Mouse (Mus musculus) stomach, postnatal 0 days (tissue): Measurements from ENCODE around the gene Btbd16. TPM values are rescaled to one million over a fixed set of nuclear protein-coding genes. Genes with fewer than 3 reads are reported as not detected.
A peak's percentile ranks its signal among the peaks of the same experiment; 100 is the strongest.

Experiments used
- ATAC-seq: fragments of 200-750 bp; cut with Nextera tagmentation; 2 replicates; pipeline ENCODE4 v1.8.0; 2017; ENCODE audit not compliant: low FRiP score, low TSS enrichment
- DNase-seq: peaks from one replicate; pipeline ENCODE4 v3.0.0-alpha.2; 2016; ENCODE audit warnings: low spot score
- H3K27ac ChIP-seq: fragments of 300-500 bp; sonication (generic); replicated peaks from 2 replicates; pipeline ENCODE4 v1.5.1; 2014; ENCODE audit warnings: mild to moderate bottlenecking, control low read depth
- H3K27me3 ChIP-seq: fragments of 300-500 bp; sonication (generic); 2 replicates; pipeline ENCODE4 v1.6.1; 2014; ENCODE audit warnings: low read length; ENCODE audit not compliant: control insufficient read depth, insufficient read depth
- H3K36me3 ChIP-seq: fragments of 300-500 bp; sonication (generic); 2 replicates; pipeline ENCODE4 v1.6.1; 2014; ENCODE audit warnings: low read length, mixed read lengths; ENCODE audit not compliant: control insufficient read depth, insufficient read depth
- H3K4me1 ChIP-seq: fragments of 300-500 bp; sonication (generic); replicated peaks from 2 replicates; pipeline ENCODE4 v1.6.1; 2014; ENCODE audit warnings: antibody characterized with exemption; ENCODE audit not compliant: control insufficient read depth, insufficient read depth
- H3K4me2 ChIP-seq: fragments of 300-500 bp; sonication (generic); replicated peaks from 2 replicates; pipeline ENCODE4 v1.6.1; 2014; ENCODE audit warnings: low read depth, mild to moderate bottlenecking, control low read depth, moderate library complexity
- H3K4me3 ChIP-seq: fragments of 300-500 bp; sonication (generic); 2 replicates; pipeline ENCODE4 v1.5.1; 2014; ENCODE audit warnings: low read depth, low read length, control low read depth
- H3K9ac ChIP-seq: fragments of 300-500 bp; sonication (generic); 2 replicates; pipeline ENCODE4 v1.6.1; 2014; ENCODE audit warnings: mild to moderate bottlenecking, low read length, control low read depth, mixed read lengths
- H3K9me3 ChIP-seq: fragments of 300-500 bp; sonication (generic); 2 replicates; pipeline ENCODE4 v1.6.1; 2016; ENCODE audit warnings: low read length; ENCODE audit not compliant: control insufficient read depth
- CTCF ChIP-seq: IDR thresholded peaks from 2 replicates; pipeline ENCODE4 v1.5.1; 2016; ENCODE audit warnings: antibody characterized with exemption, low read depth, mild to moderate bottlenecking, moderate library complexity
- EP300 ChIP-seq: optimal IDR thresholded peaks from 2 replicates; pipeline ENCODE3; 2016; ENCODE audit warnings: antibody characterized with exemption
- WGBS: fragments of 180-500 bp; shearing (Covaris S2); extraction: QIAGEN DNeasy Blood & Tissue Kit; methylation state at CpG from one replicate; pipeline ENCODE4 v1.1.7; 2014; 5-methylcytosine and 5-hydroxymethylcytosine counted together
- polyA plus RNA-seq: library from polyadenylated mRNA; unstranded; fragments of >200 nt; fragmentation: Nextera tagmentation; extraction: Ambion mirVana; gene quantifications from 2 replicates; pipeline ENCODE4 v1.2.1, GENCODE M21; 2015

The Btbd16 gene
- polyA plus RNA-seq, 1 experiment from 2014 or later = 0.05 TPM

DNA sequence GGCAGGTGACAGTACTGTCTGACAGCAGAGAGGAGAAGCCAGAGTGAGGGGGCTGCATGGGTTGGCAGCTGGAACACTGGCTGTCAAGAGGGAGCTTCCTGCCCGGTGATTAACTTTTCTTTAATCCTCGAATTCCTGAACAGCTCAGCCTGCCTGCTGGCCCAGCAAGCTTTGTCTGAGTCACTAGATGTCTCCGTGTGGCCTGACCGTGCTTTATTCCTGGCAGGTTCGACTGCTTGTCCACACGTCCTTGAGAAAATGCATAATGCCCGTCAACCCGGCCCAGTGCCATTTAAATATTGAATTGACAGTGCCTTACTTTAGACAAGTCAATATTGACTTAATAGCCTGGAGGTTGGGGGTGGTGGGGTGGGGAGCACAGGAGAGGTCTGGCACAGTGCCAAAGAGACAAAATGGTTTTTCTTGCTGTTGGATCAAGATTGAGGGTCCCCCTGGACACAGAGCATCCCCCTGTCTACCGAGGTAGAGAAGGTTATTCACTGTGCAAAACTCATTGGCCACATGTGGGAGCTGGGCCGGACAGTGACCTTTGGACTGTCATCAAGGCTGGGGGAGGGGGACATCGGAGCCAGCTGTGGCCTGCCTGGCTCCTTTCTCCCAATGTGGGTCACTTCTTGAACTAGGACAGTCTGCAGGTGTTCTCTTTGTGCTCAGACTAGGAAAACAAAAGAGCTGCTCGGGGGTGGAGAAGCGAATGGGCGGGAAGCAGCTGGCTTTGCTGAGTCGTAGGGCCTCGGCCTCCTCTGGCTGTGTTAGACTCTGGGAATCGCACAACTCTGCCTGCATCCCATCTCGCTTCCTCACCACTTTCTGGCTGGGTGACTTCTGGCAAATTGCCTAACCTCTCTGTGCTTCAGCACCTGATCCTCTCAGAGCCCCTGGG lies 61.3 kb downstream of the Btbd16 start:
- H3K4me3 ChIP-seq = no peak overlapping the region
- H3K4me2 ChIP-seq = peak overlapping the region; percentile 9; the same call in 1 of the 2 replicates
- peak; percentile 68 for DNase-seq
- no peaks in the 10 kb centered on the region for H3K27me3 ChIP-seq
- H3K27ac ChIP-seq = peak overlapping the region; percentile 5; the same call in 1 of the 2 replicates
- no peaks in the 10 kb centered on the region for H3K36me3 ChIP-seq
- ATAC-seq = peak; percentile 24
- TF ChIP-seq CTCF (no peak), EP300 (no peak)
- 10% methylated on average over 18 of the region's 18 CpGs for WGBS
- no peak overlapping the region for H3K9ac ChIP-seq
- H3K4me1 ChIP-seq = peaks cover 7% of the 10 kb centered on the region; the same call in 1 of the 2 replicates
- H3K9me3 ChIP-seq = no peaks in the 10 kb centered on the region

DNA sequence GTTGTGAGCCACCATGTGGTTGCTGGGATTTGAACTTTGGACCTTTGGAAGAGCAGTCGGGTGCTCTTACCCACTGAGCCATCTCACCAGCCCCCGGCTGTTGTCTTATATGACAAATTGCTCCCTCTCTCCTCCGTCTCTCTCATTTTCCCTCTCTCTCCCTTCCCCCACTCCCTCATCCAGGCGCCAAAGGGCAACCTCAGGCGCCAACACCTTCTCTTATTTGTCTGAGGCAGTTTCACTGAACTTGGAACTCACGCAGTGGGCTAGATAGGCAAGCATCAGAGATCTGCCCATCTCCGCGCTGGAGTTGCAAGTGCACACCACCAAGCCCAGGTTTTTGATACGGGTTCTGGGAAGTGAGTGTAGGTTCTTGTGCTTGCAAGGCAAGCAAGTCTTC lies 62.2 kb downstream of the Btbd16 start:
- WGBS = 77% methylated on average over 9 of the region's 9 CpGs
- TF ChIP-seq EP300 (no peak), CTCF (no peak)
- no peak for ATAC-seq

DNA sequence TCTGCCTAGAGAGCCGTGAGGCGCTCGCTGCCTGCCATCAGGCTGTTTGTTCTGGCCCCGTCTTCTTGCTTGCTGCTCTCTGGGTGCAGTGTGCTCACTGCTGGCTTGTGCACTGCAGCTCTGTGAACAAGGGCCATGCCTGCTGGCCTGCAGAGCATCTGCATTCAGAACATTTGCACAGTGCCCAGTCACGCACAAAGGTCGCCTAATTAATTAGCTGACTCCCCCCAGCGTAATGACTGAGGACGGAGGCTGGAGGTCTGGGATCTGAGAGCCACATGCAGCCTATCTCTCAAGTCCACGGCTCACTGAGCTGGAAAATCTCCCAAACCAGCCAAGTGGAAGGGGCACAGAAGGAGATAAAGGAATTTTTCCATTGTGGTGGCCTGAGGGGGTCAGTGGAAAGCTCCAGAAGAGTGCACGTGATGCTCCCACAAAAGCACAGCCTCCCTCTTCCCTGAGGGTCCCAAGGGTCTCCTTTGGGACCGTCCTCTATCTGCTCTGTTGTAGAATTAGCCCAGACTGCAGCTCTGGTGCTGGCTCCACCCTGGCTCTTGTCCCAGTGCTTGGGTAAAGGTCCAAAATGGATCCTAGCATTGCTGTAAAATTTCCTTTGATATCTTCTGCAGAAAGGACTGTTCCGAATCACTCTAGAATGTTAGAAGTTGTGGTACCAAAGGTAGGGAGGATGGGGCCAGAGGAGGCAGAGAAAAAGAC lies 64.2 kb downstream of the Btbd16 start:
- no peak for DNase-seq
- Histone ChIP-seq H3K9me3 (no peaks in the 10 kb centered on the region), H3K4me3 (no peak overlapping the region), H3K9ac (no peak overlapping the region), H3K27ac (no peak overlapping the region), H3K27me3 (no peaks in the 10 kb centered on the region), H3K4me2 (no peak overlapping the region), H3K4me1 (peaks cover 7% of the 10 kb centered on the region; the same call in 1 of the 2 replicates), H3K36me3 (no peaks in the 10 kb centered on the region)
- TF ChIP-seq EP300 (no peak), CTCF (no peak)
- ATAC-seq = no peak
- 50% methylated on average over 12 of the region's 12 CpGs for WGBS

More for the DNA sequence above, 62.2 kb downstream of the Btbd16 start:
- H3K4me1 ChIP-seq = peaks cover 7% of the 10 kb centered on the region; the same call in 1 of the 2 replicates
- H3K36me3 ChIP-seq = no peaks in the 10 kb centered on the region
- DNase-seq = no peak
- no peak overlapping the region for H3K4me3 ChIP-seq
- no peak overlapping the region for H3K4me2 ChIP-seq
- H3K9me3 ChIP-seq = no peaks in the 10 kb centered on the region
- H3K27me3 ChIP-seq = no peaks in the 10 kb centered on the region
- no peak overlapping the region for H3K9ac ChIP-seq
- no peak overlapping the region for H3K27ac ChIP-seq

DNA sequence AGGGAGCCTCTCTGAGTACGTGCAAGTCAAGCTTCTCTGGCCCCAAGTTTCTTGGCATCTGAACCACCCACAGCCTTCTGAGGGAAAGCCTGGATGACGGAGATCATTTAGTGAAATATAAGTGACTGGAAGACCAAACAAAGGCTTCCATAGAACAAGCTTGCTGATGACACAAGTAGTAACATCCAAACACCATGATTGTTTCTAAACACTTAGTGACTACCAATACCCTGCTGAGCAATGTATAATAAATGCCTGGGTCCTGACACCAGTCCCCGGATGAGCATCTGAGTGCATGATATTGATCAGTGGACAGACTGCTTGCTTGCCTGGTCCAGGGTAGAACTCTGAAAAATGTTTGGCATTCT lies 64.8 kb downstream of the Btbd16 start:
- DNase-seq = no peak
- no peak overlapping the region for H3K27ac ChIP-seq
- WGBS = 60% methylated on average over 3 of the region's 3 CpGs

DNA sequence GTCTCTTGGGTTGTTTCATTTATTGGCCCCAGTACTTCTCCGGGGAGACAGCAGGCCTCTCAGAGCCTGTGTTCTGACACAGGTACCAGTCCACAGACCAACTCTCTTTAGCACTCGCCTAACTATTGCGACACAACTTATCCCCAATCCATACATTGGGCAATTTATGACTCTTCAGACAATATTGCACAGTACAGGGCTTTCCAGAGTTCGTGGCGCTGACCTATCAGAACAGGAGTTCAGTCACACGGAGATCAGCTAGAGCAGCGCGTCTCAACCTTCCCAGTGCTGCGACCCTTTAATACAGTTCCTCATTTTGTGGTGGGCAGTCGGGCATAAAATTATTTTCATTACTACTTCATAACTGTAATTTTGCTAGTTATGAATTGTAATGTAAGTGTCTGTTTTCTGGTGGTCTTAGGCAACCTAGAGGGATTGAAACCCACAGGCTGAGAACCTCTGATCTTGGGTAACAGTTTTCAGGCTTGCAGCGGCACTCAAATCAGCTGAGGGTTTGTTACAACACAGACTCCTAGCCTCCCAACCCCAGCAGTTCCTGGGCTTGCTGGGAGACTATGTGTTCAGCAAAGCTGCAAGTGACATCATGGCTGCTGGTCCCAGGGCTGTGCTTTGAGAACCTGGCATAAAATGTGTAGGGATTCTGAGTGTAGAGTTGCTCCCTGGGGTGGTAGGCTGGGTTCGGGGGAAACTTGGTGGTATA lies 65.7 kb downstream of the Btbd16 start:
- no peak overlapping the region for H3K4me3 ChIP-seq
- no peak overlapping the region for H3K27ac ChIP-seq
- DNase-seq (no peak), ATAC-seq (no peak)
- TF ChIP-seq EP300 (no peak), CTCF (no peak)
- peaks cover 7% of the 10 kb centered on the region; the same call in 1 of the 2 replicates for H3K4me1 ChIP-seq
- no peak overlapping the region for H3K9ac ChIP-seq
- no peaks in the 10 kb centered on the region for H3K27me3 ChIP-seq
- no peaks in the 10 kb centered on the region for H3K9me3 ChIP-seq
- no peaks in the 10 kb centered on the region for H3K36me3 ChIP-seq
- 83% methylated on average over 12 of the region's 12 CpGs for WGBS
- no peak overlapping the region for H3K4me2 ChIP-seq

More for the DNA sequence above, 64.8 kb downstream of the Btbd16 start:
- ATAC-seq = no peak
- Histone ChIP-seq H3K4me1 (peaks cover 7% of the 10 kb centered on the region; the same call in 1 of the 2 replicates), H3K4me2 (no peak overlapping the region), H3K4me3 (no peak overlapping the region), H3K9me3 (no peaks in the 10 kb centered on the region), H3K36me3 (no peaks in the 10 kb centered on the region), H3K27me3 (no peaks in the 10 kb centered on the region), H3K9ac (no peak overlapping the region)
- TF ChIP-seq CTCF (no peak), EP300 (no peak)
